Mouse (Mus musculus) spleen, postnatal 36 days (tissue): ENCODE results near the gene Cacna1c.

Experiments
- DNase-seq, 2 experiments: peaks; one replicate each; pipeline ENCODE4 v3.0.0; 2022; ENCODE audit warnings: low spot score in 2 of 2, mixed read lengths in 1 of 2

Cacna1c gene

GRCm38 (mm10) chr6:118923926-118924325 lies 272.3 kb downstream of the Cacna1c start:
- DNase-seq = no peak

GRCm38 (mm10) chr6:118923212-118923577 lies 273.0 kb downstream of the Cacna1c start:
- no peak for DNase-seq

- peak; percentile 4 to 10 for DNase-seq
These were observed 273.6 kb downstream of the Cacna1c start for GRCm38 (mm10) chr6:118922328-118923211.

- DNase-seq = no peak
These were observed 288.0 kb downstream of the Cacna1c start for GRCm38 (mm10) chr6:118908176-118908575.

- no peak for DNase-seq
These were observed 288.5 kb downstream of the Cacna1c start for GRCm38 (mm10) chr6:118907704-118908103.

- DNase-seq = no peak
These were observed 289.3 kb downstream of the Cacna1c start for GRCm38 (mm10) chr6:118906878-118907277.

GRCm38 (mm10) chr6:118899688-118900087 lies 296.5 kb downstream of the Cacna1c start:
- DNase-seq = no peak

GRCm38 (mm10) chr6:118897101-118897500 lies 299.1 kb downstream of the Cacna1c start:
- DNase-seq = no peak

GRCm38 (mm10) chr6:118894043-118894442 lies 302.2 kb downstream of the Cacna1c start:
- no peak for DNase-seq

- no peak for DNase-seq
These were observed 306.8 kb downstream of the Cacna1c start for GRCm38 (mm10) chr6:118889441-118889840.

- no peak for DNase-seq
These were observed 309.2 kb downstream of the Cacna1c start for GRCm38 (mm10) chr6:118887032-118887431.

GRCm38 (mm10) chr6:118884961-118885360 lies 311.3 kb downstream of the Cacna1c start:
- no peak for DNase-seq

GRCm38 (mm10) chr6:118884073-118884551 lies 312.1 kb downstream of the Cacna1c start:
- no peak for DNase-seq

- DNase-seq = no peak
These were observed 320.0 kb downstream of the Cacna1c start for GRCm38 (mm10) chr6:118876204-118876603.

GRCm38 (mm10) chr6:118870241-118870841 lies 325.9 kb downstream of the Cacna1c start:
- no peak for DNase-seq

GRCm38 (mm10) chr6:118867384-118867783 lies 328.8 kb downstream of the Cacna1c start:
- no peak for DNase-seq

- no peak for DNase-seq
These were observed 329.3 kb downstream of the Cacna1c start for GRCm38 (mm10) chr6:118866889-118867288.

GRCm38 (mm10) chr6:118865777-118866380 lies 330.3 kb downstream of the Cacna1c start:
- DNase-seq = no peak

GRCm38 (mm10) chr6:118864696-118865620 lies 331.3 kb downstream of the Cacna1c start:
- DNase-seq = no peak

GRCm38 (mm10) chr6:118862727-118863126 lies 333.5 kb downstream of the Cacna1c start:
- no peak for DNase-seq

- DNase-seq = no peak
These were observed 334.1 kb downstream of the Cacna1c start for GRCm38 (mm10) chr6:118862091-118862490.
